Mouse (Mus musculus) heart, embryonic 14.5 days (tissue): Measurements from ENCODE around the gene OR5BS1P. TPM values are rescaled to one million over a fixed set of nuclear protein-coding genes. Genes with fewer than 3 reads are reported as not detected.

ENCODE experiments used
- ATAC-seq: fragments of 200-750 bp; cut with Nextera tagmentation; 2 replicates; pipeline ENCODE4 v1.8.0; 2017; ENCODE audit warnings: low read depth, moderate TSS enrichment; ENCODE audit not compliant: insufficient number of reproducible peaks, insufficient read depth, low FRiP score
- H3K27ac ChIP-seq, 2 experiments: fragments of 200-500 bp in 1 of 2; fragments of 300-500 bp in 1 of 2; sonication (generic) in 1 of 2; replicated peaks in 1 of 2; 2 replicates each; pipeline ENCODE4 v1.5.1; 2012 to 2014; ENCODE audit warnings: low read depth in 2 of 2, low read length in 2 of 2, control low read depth in 1 of 2, mild to moderate bottlenecking in 1 of 2, mixed read lengths in 1 of 2; ENCODE audit not compliant: control insufficient read depth in 1 of 2, insufficient read depth in 1 of 2
- H3K27me3 ChIP-seq: fragments of 300-500 bp; sonication (generic); 2 replicates; pipeline ENCODE4 v1.6.1; 2014; ENCODE audit warnings: mild to moderate bottlenecking, low read length, control low read depth; ENCODE audit not compliant: control insufficient read depth, insufficient read depth
- H3K36me3 ChIP-seq: fragments of 300-500 bp; sonication (generic); 2 replicates; pipeline ENCODE4 v1.6.1; 2014; ENCODE audit warnings: mild to moderate bottlenecking, control low read depth, low read length, mixed read lengths; ENCODE audit not compliant: control insufficient read depth, insufficient read depth
- H3K4me1 ChIP-seq, 2 experiments: fragments of 200-500 bp in 1 of 2; fragments of 300-500 bp in 1 of 2; sonication (generic) in 1 of 2; 2 replicates each; pipeline ENCODE4 v1.6.1; 2012 to 2014; ENCODE audit warnings: low read length in 2 of 2, control low read depth in 1 of 2, mixed read lengths in 1 of 2; ENCODE audit not compliant: control insufficient read depth in 2 of 2, insufficient read depth in 2 of 2
- H3K4me2 ChIP-seq: fragments of 300-500 bp; sonication (generic); 2 replicates; pipeline ENCODE4 v1.6.1; 2014; ENCODE audit warnings: mild to moderate bottlenecking, low read length
- H3K4me3 ChIP-seq, 2 experiments: fragments of 200-500 bp in 1 of 2; fragments of 300-500 bp in 1 of 2; sonication (generic) in 1 of 2; 2 replicates each; pipeline ENCODE4 v1.5.1; 2012 to 2014; ENCODE audit warnings: low read length in 2 of 2, mild to moderate bottlenecking in 2 of 2, control low read depth in 1 of 2, low read depth in 1 of 2, moderate library complexity in 1 of 2; ENCODE audit not compliant: control insufficient read depth in 1 of 2, insufficient read depth in 1 of 2
- H3K9ac ChIP-seq: fragments of 300-500 bp; sonication (generic); 2 replicates; pipeline ENCODE4 v1.6.1; 2014; ENCODE audit warnings: mild to moderate bottlenecking, low read length
- H3K9me3 ChIP-seq: fragments of 300-500 bp; sonication (generic); 2 replicates; pipeline ENCODE4 v1.6.1; 2016; ENCODE audit warnings: low read length, control low read depth; ENCODE audit not compliant: control insufficient read depth
- WGBS: fragments of 180-500 bp; shearing (Covaris S2); extraction: QIAGEN DNeasy Blood & Tissue Kit; methylation state at CpG from one replicate; pipeline ENCODE4 v1.1.7; 2014; 5-methylcytosine and 5-hydroxymethylcytosine counted together
- polyA plus RNA-seq: library from polyadenylated mRNA; unstranded; fragments of >200 nt; fragmentation: Nextera tagmentation; extraction: Ambion mirVana; gene quantifications from 2 replicates; pipeline ENCODE4 v1.2.1, GENCODE M21; 2014

The OR5BS1P gene
- polyA plus RNA-seq, 1 experiment from 2014 or later, result not detected

- WGBS, result 79% methylated on average over 9 of the region's 9 CpGs
- H3K27ac ChIP-seq, result no peak overlapping the region
Measured at GRCm38 (mm10) chr15:98506253-98506957, 36.7 kb downstream of the OR5BS1P start.

GRCm38 (mm10) chr15:98507321-98507720, 37.6 kb downstream of the OR5BS1P start:
- Histone ChIP-seq H3K9me3 (no peaks in the 10 kb centered on the region), H3K27ac (no peak overlapping the region), H3K4me3 (no peak overlapping the region), H3K4me2 (no peak overlapping the region), H3K36me3 (no peaks in the 10 kb centered on the region), H3K27me3 (no peaks in the 10 kb centered on the region), H3K9ac (no peak overlapping the region), H3K4me1 (peaks cover 7 to 9% of the 10 kb centered on the region in 2 experiments)
- no peak for ATAC-seq
- 84% methylated on average over 6 of the region's 6 CpGs for WGBS

More at GRCm38 (mm10) chr15:98506253-98506957, 36.7 kb downstream of the OR5BS1P start:
- Histone ChIP-seq H3K27me3 (no peaks in the 10 kb centered on the region), H3K36me3 (no peaks in the 10 kb centered on the region), H3K9ac (no peak overlapping the region), H3K4me2 (no peak overlapping the region), H3K4me3 (no peak overlapping the region), H3K9me3 (no peaks in the 10 kb centered on the region), H3K4me1 (peaks cover 4 to 6% of the 10 kb centered on the region in 2 experiments; a peak in 3 of 4 replicates)
- no peak for ATAC-seq

DNA sequence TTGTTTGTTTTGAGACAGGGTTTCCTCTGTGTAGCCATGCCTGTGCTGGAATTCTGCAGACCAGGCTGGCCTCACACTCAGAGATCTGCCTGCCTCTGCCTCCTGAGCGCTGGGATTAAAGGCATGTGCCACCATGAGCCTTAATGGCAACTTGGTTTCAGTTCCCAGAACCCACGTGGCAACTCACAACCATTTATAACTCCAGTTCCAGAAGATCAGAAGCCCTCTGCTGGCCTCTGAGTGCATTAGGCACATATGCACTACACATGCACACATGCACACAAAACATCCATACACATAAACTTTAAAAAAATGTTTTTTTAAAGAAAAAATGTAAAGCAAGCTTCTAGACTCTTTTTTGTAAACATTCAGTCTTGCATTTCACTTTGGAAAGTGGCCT, 39.7 kb downstream of the OR5BS1P start:
- no peaks in the 10 kb centered on the region for H3K36me3 ChIP-seq
- H3K4me2 ChIP-seq, result no peak overlapping the region
- H3K4me3 ChIP-seq, result no peak overlapping the region
- no peak overlapping the region for H3K27ac ChIP-seq
- H3K9me3 ChIP-seq, result no peaks in the 10 kb centered on the region
- ATAC-seq, result no peak
- no peaks in the 10 kb centered on the region for H3K27me3 ChIP-seq
- no peak overlapping the region for H3K9ac ChIP-seq
- WGBS, result 49% methylated on average over 2 of the region's 2 CpGs
- peaks cover 12 to 15% of the 10 kb centered on the region in 2 experiments for H3K4me1 ChIP-seq

- Histone ChIP-seq H3K4me3 (peak overlapping the region; percentile 24 to 33), H3K27me3 (no peaks in the 10 kb centered on the region), H3K4me1 (peaks cover 12 to 15% of the 10 kb centered on the region in 2 experiments), H3K36me3 (no peaks in the 10 kb centered on the region), H3K9ac (peak overlapping the region; percentile 30), H3K4me2 (peak overlapping the region; percentile 64), H3K9me3 (no peaks in the 10 kb centered on the region), H3K27ac (peak overlapping the region; percentile 9 to 37; a peak in 1 of 4 replicates)
- no peak for ATAC-seq
- 23% methylated on average over 25 of the region's 25 CpGs for WGBS
Measured at GRCm38 (mm10) chr15:98510438-98511385, 41.0 kb downstream of the OR5BS1P start.

DNA sequence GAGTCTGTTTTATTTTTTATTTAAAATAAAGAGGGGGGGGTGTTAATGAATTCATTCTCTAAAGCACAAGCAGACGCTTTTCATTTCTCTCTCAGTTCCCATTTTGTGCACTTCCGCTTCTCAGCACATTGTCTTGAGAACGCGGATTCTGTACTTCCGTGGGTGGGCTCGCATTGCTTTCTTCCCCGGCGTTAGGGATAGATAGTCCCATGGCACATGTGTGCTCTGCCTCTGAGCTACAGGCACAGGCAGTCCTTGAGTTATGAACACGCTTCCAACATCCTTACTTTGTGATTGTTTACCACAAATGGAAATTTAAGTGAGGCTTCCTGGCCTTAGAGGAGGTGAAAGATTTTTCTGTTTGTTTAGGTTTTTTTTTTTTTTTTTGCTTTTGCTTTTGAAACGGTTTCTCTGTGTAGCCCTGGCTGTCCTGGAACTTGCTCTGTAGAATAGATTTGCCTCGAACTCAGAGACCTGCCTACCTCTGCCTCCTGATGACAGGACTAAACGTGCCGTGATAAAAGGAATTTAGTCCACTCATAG, 41.8 kb downstream of the OR5BS1P start:
- Histone ChIP-seq H3K27me3 (no peaks in the 10 kb centered on the region), H3K4me3 (no peak overlapping the region), H3K4me1 (peaks cover 12 to 15% of the 10 kb centered on the region in 2 experiments), H3K9ac (no peak overlapping the region), H3K36me3 (no peaks in the 10 kb centered on the region), H3K27ac (peak overlapping the region; percentile 9 to 37; a peak in 1 of 4 replicates), H3K4me2 (peak overlapping the region; percentile 64), H3K9me3 (no peaks in the 10 kb centered on the region)
- 60% methylated on average over 13 of the region's 13 CpGs for WGBS
- no peak for ATAC-seq

DNA sequence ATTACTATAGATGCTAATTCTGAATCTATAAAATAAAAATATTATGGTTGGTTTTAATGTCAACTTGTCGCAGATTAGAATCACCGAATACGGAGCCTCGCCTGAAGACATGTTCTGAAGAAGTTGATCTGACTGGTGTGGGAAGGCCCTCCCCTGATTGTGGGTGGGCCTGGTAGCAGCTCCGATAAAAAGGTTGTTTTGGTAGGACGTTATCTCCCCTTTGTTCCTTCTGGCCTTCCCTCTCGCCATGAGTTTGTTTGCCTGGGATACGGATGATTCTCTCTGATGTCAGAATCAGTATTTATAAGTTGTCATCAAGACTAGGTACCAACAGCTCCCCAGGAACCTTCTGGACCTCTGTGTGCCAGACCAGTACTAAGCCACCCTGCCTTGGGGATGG, 42.5 kb downstream of the OR5BS1P start:
- no peak overlapping the region for H3K4me3 ChIP-seq
- H3K27ac ChIP-seq, result no peak overlapping the region
- no peak overlapping the region for H3K4me2 ChIP-seq
- no peak for ATAC-seq
- H3K36me3 ChIP-seq, result no peaks in the 10 kb centered on the region
- H3K9ac ChIP-seq, result no peak overlapping the region
- no peaks in the 10 kb centered on the region for H3K27me3 ChIP-seq
- H3K9me3 ChIP-seq, result no peaks in the 10 kb centered on the region
- peaks cover 12 to 15% of the 10 kb centered on the region in 2 experiments for H3K4me1 ChIP-seq
- WGBS, result 35% methylated on average over 8 of the region's 8 CpGs

GRCm38 (mm10) chr15:98512799-98513321, 43.2 kb downstream of the OR5BS1P start:
- 24% methylated on average over 17 of the region's 17 CpGs for WGBS
- no peak for ATAC-seq
- Histone ChIP-seq H3K9ac (no peak overlapping the region), H3K27me3 (no peaks in the 10 kb centered on the region), H3K36me3 (peaks cover 2% of the 10 kb centered on the region), H3K9me3 (no peaks in the 10 kb centered on the region), H3K4me2 (peak overlapping the region; percentile 24), H3K4me3 (no peak overlapping the region), H3K4me1 (peaks cover 12 to 15% of the 10 kb centered on the region in 2 experiments), H3K27ac (0 out of 4 replicates have a peak overlapping the region, but pooled peaks of 1 of the 2 experiments have one; percentile 6)
